8 mouse cellular contexts compared by ENCODE assay signal in the genomic region with DNA sequence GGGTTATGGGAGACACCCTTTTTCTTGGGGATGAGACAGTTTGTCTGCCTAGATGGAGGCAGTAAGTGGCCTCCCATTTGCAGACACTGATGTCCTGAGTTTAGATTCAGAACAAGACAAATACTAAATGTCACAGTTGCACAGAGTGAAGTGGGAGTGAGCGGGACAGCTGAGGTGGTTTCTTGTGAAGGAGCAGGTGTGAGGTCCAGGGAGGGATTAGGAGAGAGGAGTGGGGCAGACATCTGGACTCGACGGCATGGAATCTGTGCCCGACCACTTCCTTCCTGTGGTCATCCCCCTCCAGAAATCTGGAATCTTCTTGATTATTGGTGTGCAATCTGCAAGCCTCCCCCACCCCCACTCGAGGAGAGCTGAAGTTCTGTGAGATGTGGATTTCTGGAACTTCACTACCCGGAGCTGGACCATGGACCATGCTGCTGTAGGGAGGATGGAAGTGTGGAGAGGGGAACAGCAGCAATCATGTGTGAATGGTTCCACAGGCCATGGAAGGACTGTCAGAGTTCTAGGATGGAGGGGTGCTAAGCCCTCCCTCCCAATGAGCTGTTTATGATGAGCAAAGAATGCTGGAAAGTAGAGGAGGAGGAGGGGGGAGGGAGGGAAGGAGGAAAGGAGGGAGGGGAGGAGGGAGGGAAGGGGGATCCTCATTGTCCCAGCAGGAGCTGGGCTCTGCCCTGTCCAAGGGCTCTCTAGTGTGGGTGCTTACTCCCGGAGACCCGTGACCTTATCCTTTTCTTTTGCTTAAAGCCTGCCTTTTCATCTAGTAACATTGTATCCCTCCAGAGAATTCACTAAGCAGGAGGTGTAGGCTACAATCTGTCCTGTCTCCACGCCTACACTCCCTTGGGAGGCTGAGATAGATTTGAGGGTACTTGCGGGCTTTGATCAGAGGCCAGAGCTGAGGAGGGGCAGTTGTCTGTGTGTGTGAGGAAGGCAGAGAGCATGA. TPM values are rescaled to one million over a fixed set of nuclear protein-coding genes. Genes with fewer than 3 reads are reported as not detected.
DNase-seq lines count a peak whose midpoint lies in the region; ATAC-seq and TF ChIP-seq lines count a peak whose summit lies in the region.

No protein-coding gene starts in this region.

- intact Hi-C loops in gastrocnemius, postnatal 14 days (cut with DNase I; ENCODE audit: low total_unique reads) = no loop called here

- H3K4me1 ChIP-seq in liver, embryonic 13.5 days (replicated peaks) = peaks cover 42% of the 10 kb centered on the region
- peaks cover 47% of the 10 kb centered on the region for H3K4me1 ChIP-seq in liver, postnatal 0 days (ENCODE audit: insufficient read depth)
- peaks cover 21% of the 10 kb centered on the region; the same call in 1 of the 2 replicates for H3K4me1 ChIP-seq in stomach, embryonic 15.5 days

- no peak overlapping the region for H3K4me2 ChIP-seq in liver, embryonic 13.5 days
- H3K4me2 ChIP-seq in liver, postnatal 0 days (ENCODE audit: low read depth, low read length) = no peak overlapping the region
- H3K4me2 ChIP-seq in stomach, embryonic 15.5 days = no peak overlapping the region

- DNase-seq in cerebellum, postnatal 10 days = peak; percentile 41 to 49
- no peak for DNase-seq in cerebellum, adult 8-10 months
- no peak for DNase-seq in liver, embryonic 13.5 days
- no peak for DNase-seq in liver
- no peak for DNase-seq in liver, postnatal 0 days
- DNase-seq in gastrocnemius, postnatal 14 days = no peak
- no peak for DNase-seq in T-cell, adult 2 months (ENCODE audit: low spot score)

- H3K27me3 ChIP-seq in liver, embryonic 13.5 days = no peaks in the 10 kb centered on the region
- H3K27me3 ChIP-seq in liver, postnatal 0 days (ENCODE audit: insufficient read depth, low read length) = no peaks in the 10 kb centered on the region
- H3K27me3 ChIP-seq in stomach, embryonic 15.5 days (replicated peaks) = no peaks in the 10 kb centered on the region

- TF ChIP-seq CTCF in liver, postnatal 0 days (IDR thresholded peaks at IDR 0.05; ENCODE audit: low read depth) = no peak

- H3K9me3 ChIP-seq in liver, embryonic 13.5 days (replicated peaks) = no peaks in the 10 kb centered on the region
- H3K9me3 ChIP-seq in liver, postnatal 0 days (ENCODE audit: low read length) = no peaks in the 10 kb centered on the region
- H3K9me3 ChIP-seq in stomach, embryonic 15.5 days = no peaks in the 10 kb centered on the region

- no peaks in the 10 kb centered on the region for H3K36me3 ChIP-seq in liver, embryonic 13.5 days
- H3K36me3 ChIP-seq in liver, postnatal 0 days (replicated peaks; ENCODE audit: insufficient read depth, low read length) = no peaks in the 10 kb centered on the region
- no peaks in the 10 kb centered on the region for H3K36me3 ChIP-seq in stomach, embryonic 15.5 days

- H3K4me3 ChIP-seq in liver, embryonic 13.5 days (replicated peaks) = no peak overlapping the region
- H3K4me3 ChIP-seq in liver, postnatal 0 days (ENCODE audit: low read depth, low read length) = no peak overlapping the region
- no peak overlapping the region for H3K4me3 ChIP-seq in stomach, embryonic 15.5 days (replicated peaks)

- TF ChIP-seq EP300 in liver, postnatal 0 days (IDR thresholded peaks at IDR 0.05; ENCODE audit: low read depth) = no peak

- H3K27ac ChIP-seq in liver, embryonic 13.5 days = peak overlapping the region; percentile 32; the same call in 1 of the 2 replicates
- peak overlapping the region; percentile 44 for H3K27ac ChIP-seq in liver, postnatal 0 days (ENCODE audit: low read depth)
- peak overlapping the region; percentile 46 for H3K27ac ChIP-seq in stomach, embryonic 15.5 days

- WGBS in liver, embryonic 13.5 days (ENCODE audit: insufficient replicate concordance) = 37% methylated on average over 10 of the region's 10 CpGs
- WGBS in liver, postnatal 0 days (ENCODE audit: insufficient replicate concordance) = 47% methylated on average over 10 of the region's 10 CpGs
- 46% methylated on average over 10 of the region's 10 CpGs for WGBS in stomach, embryonic 15.5 days

- 0 out of 2 replicates have a peak, but pooled peaks have one; percentile 21 for ATAC-seq in liver, embryonic 13.5 days (ENCODE audit: low read depth)
- no peak for ATAC-seq in liver, postnatal 0 days
- no peak for ATAC-seq in stomach, embryonic 15.5 days (ENCODE audit: insufficient read depth, low FRiP score, low read depth)

- no peak overlapping the region for H3K9ac ChIP-seq in liver, embryonic 13.5 days
- no peak overlapping the region for H3K9ac ChIP-seq in liver, postnatal 0 days (replicated peaks)
- no peak overlapping the region for H3K9ac ChIP-seq in stomach, embryonic 15.5 days

RNA-seq across cellular contexts. Expression of a gene that starts 56.8 kb away (rescaled TPM):
- polyA plus RNA-seq in liver, embryonic 13.5 days (2015; fragmentation: Nextera tagmentation; extraction: Ambion mirVana) = 15.7 and 16.0 TPM in 2 replicates
- polyA plus RNA-seq in liver, postnatal 0 days (2015; fragmentation: Nextera tagmentation; extraction: Ambion mirVana) = 18.6 and 20.8 TPM in 2 replicates
- 61.0 and 62.7 TPM in 2 replicates for polyA plus RNA-seq in stomach, embryonic 15.5 days (2015; fragmentation: Nextera tagmentation; extraction: Ambion mirVana)
- 10 to 100 TPM; 11.6 to 17.7 TPM for total RNA-seq in gastrocnemius, postnatal 14 days (2021)

Comparison
In these comparisons a context has a peak if more than half of its experiments do, and no peak if none do; other contexts are left out.
1. DNase-seq: peak in cerebellum, postnatal 10 days (2 of 2); none in cerebellum, adult 8-10 months (single experiment), liver, embryonic 13.5 days (single experiment), liver (single experiment), liver, postnatal 0 days (single experiment), gastrocnemius, postnatal 14 days (single experiment) and T-cell, adult 2 months (single experiment).
2. Peak in every context shown above with its lines, with median percentiles within 50 percentile points of each other: H3K27ac ChIP-seq.